Mouse (Mus musculus) monocyte, adult 5-6 weeks (primary cell): ENCODE results near the gene Mrgprx1. TPM values are rescaled to one million over a fixed set of nuclear protein-coding genes. Genes with fewer than 3 reads are reported as not detected.

Experiments
- ATAC-seq: fragments of 153-309, 156-312 bp; replicated peaks from 2 replicates; pipeline ENCODE4 v1.8.0; 2017; ENCODE audit warnings: mild to moderate bottlenecking; ENCODE audit not compliant: low TSS enrichment, insufficient number of reproducible peaks, severe bottlenecking, poor library complexity, low FRiP score
- total RNA-seq: library from RNA; stranded (forward); fragments of 200-1000, 200-491, 200-594 nt; gene quantifications from 3 replicates; pipeline ENCODE4 v1.2.3, GENCODE M21; 2017

Mrgprx1 gene
- total RNA-seq = not detected in 3 replicates

DNA sequence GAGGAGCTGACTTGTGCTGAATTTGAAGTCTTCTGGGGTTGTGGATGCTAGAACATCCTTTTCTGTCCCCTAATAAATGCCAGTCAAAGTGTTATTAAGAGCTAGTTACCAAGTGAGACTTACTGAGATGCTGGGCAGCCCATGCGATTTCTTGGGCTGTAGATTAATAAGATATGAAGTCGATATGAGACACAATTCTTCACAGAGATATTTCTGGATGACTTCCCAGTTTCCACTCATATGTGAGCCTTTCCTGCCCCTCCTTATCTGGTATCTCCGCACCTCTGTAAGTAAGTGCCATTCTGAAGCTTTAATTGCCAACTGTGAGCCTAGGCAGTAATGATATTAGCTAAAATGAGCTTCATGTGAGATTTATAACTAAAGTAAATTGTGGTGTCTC, at the start of gene Mrgprx1:
Gene Mrgprx1 (minus strand): TSS at position 101 of the 400 bp plus-strand sequence.
- no peak for ATAC-seq

DNA sequence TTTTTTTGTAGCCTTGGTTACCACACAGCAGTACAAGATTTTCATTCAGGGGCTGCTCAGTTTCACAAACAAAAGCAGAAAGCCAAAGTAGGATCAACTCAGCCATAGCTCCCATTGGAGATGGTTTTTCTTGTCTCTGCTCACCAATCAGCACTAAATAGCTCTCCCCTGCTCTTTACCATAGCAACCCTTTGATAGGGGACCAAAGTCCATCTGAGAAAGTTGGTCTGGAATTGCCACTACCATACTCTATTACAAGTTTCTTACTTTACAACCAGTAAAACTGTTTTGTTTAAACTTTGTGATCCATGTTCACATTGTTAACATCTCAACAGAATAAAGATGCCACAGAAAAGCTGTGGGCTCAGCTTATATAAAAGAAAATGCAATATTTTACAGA, 48.1 kb upstream of the Mrgprx1 start:
- ATAC-seq = no peak

DNA sequence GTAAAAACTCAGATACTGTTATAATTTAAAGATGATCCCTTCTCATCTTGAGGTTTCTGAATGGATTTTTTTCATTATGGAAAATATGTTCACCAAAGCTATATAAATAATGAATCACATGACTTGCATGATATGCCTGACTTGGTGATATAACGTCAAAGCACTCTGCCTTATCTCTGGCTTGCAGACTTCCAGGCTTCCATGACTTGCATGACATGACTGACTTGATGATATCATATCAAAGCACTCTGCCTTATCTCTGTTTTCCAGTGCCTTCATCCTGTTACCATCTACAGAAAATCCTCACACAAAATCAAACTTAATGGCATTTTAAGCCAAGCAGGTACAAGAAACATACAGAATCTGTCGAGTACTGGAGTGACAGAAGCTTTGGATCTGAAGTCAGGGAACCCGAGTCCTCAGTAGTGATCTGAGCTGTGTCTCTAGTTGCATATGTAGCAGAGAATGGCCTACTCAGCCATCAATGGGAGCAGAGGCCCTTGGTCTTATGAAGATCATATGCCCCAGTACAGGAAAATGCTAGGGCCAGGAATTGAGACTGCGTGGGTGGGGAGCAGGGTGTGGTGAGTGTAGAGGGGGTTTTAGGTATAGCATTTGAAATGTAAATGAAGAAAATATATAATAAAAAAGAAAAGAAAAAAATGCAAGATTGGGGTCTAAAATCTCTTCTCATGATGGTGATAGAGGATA, 19.2 kb upstream of the Mrgprx1 start:
- no peak for ATAC-seq

DNA sequence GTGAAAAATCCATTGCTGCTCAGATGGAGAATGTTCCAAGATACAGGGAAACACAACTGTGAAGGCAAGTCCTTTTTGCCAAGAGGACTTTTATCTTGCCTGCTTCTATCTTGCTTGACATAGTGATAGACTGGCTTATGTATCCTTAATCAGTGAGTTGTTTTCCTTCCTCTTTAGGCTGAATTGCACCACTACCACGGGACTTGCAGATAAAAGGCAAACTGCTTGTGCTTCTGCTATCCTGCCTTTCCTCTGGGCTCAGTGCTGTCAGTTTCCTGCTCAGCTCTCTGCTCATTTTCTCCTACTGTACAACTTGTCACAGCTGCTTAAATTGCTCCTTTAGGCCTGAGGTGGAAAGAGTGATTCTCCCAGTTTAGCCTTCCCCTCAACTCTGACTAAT, 16.6 kb upstream of the Mrgprx1 start:
- ATAC-seq = no peak

DNA sequence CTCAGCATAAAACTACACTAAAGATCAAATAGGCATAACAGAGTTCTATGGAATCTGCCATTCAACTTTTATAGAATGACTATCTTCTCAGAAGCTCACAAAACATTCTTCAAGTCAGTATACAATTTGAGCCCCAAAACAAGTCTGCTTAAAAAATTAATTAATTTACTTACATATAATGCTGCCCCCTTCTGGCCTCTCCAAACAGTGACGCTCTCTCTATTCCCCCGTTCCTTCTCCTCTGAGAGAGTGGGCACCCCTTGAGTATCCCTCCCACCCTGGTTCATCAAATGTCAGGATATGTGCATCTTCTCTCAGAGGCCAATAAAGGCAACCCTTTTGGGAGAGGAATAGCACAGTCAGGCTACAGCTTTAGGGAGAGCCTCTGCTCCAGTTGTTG, 9.5 kb downstream of the Mrgprx1 start:
- no peak for ATAC-seq

DNA sequence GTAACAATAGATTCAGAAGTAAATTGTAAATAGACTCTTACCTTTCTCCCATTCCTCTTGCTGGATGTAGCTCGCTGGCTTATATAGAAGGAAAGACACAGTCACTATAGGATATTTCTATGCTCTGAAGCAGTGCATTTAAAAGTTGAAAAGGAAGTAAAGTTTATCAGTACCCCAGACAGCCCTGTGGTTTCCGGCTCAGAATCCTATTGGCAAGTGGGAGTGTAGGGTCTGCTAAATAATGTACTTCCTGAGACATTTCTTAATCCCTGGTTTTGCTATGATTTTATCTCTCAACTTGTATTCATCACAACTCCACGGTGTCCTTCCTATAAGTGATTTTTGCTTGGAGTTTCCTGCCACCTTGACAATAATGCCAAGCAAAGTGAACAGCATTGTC, 31.7 kb downstream of the Mrgprx1 start:
- ATAC-seq = no peak

DNA sequence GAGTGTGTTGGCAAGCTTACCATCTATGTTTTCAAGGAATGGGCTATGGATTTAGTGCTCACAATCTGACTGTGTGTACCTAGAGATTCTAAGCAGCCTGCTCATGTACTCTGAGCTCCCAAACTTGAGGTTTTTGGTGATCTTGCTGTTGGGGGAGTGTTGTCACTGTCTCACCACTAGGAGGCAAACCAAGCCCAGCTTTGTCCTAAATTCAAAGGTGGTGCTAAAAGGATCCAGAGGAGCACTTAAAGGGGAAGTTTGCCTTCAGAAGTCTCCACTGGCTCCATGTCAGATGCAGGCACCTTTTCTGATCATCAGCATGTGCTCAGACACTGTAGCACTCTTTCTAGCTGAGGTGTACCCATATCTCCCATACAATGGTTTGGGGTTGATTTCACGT, 40.6 kb downstream of the Mrgprx1 start:
- no peak for ATAC-seq

DNA sequence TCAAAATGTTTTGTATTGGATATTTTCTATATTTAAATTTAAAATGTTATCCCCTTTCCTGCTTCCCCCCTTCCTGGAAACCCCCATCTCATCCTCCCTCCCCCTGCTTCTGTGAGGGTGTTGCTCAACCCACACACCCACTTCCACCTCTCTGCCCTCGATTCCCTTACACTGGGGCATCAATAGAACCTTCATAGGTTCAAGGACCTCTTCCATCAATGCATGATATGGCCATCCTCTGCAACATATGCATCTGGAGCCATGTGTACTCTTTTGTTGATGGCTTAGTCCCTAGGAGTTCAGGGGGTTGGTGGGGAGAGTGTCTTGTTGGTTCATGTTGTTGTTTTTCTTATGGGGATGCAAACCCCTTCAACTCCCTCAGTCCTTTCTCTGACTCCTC, 45.4 kb downstream of the Mrgprx1 start, which contains the start of gene Mrgpra4:
Gene Mrgpra4 (minus strand): TSS at position 101 of the 400 bp plus-strand sequence.
- no peak for ATAC-seq

Other genes with a start within 250 kb of the Mrgprx1 start
- gene Mrgpra4, start 45.5 kb downstream of the Mrgprx1 start, total RNA-seq = not detected in 3 replicates
- gene Mrgprb5, start 141.4 kb upstream of the Mrgprx1 start, total RNA-seq = not detected in 3 replicates
- gene Mrgprb4, start 171.7 kb upstream of the Mrgprx1 start, total RNA-seq = not detected in 3 replicates